Mouse (Mus musculus) myocyte (in vitro differentiated cells): ENCODE results near the gene Nr2c2ap.

Source experiments
- MYOG ChIP-seq, 3 experiments: IDR thresholded peaks; one replicate each; pipeline ENCODE4 v1.6.1; 2011; ENCODE audit warnings: control low read depth in 2 of 3, low read depth in 2 of 3, mild to moderate bottlenecking in 2 of 3; ENCODE audit not compliant: insufficient read length in 2 of 3, control insufficient read depth in 1 of 3, insufficient read depth in 1 of 3
- POLR2A ChIP-seq: IDR thresholded peaks from one replicate; pipeline ENCODE4 v1.6.1; 2011; ENCODE audit warnings: low read depth, mild to moderate bottlenecking, control low read depth, moderate library complexity; ENCODE audit not compliant: insufficient read length
- POLR2AphosphoS2 ChIP-seq: IDR thresholded peaks from one replicate; pipeline ENCODE4 v1.6.1; 2011; ENCODE audit warnings: low read depth, control low read depth; ENCODE audit not compliant: insufficient read length

DNA sequence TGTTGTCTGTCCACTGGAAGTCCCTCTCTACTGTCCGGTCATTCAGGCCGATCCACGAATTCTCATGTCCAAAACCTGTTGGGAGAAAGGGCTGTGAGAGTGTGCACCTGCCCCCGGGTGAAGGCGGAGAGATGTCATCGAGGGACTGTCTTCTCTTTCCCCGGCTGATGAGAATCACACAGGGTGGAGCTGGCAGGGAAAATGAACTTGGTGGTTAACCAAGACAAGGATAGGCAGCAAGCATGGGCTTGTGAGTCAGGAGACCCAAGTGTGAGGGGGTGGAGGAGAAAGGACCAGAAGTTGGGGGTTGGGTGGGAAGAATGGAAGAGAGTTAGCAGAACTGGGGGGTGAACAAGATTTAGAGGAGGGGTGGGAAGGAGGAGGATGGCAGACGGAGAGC is 30.9 kb upstream of the Nr2c2ap start:
- no peak for TF ChIP-seq POLR2A
- no peak for TF ChIP-seq MYOG (IDR thresholded peaks at IDR 0.05; ENCODE audit: control insufficient read depth in 1 of 3, insufficient read depth in 1 of 3, insufficient read length in 2 of 3, low read depth in 2 of 3)
- TF ChIP-seq POLR2AphosphoS2: no peak
